Mouse (Mus musculus) lung, embryonic 16.5 days (tissue): Measurements from ENCODE around the gene 1700001P01Rik. TPM values are rescaled to one million over a fixed set of nuclear protein-coding genes. Genes with fewer than 3 reads are reported as not detected.
"Not testable (repeated sequence)": the region's sequence is repeated elsewhere in the genome, so short reads cannot be mapped to it uniquely, and the experiment has no call there.

Source experiments
- ATAC-seq: fragments of 200-750 bp; cut with Nextera tagmentation; 2 replicates; pipeline ENCODE4 v1.8.0; 2017; ENCODE audit warnings: low read depth, mild to moderate bottlenecking, moderate library complexity
- H3K27ac ChIP-seq: fragments of 300-500 bp; sonication (generic); 2 replicates; pipeline ENCODE4 v1.5.1; 2014; ENCODE audit warnings: mild to moderate bottlenecking, control low read depth, low read length
- H3K27me3 ChIP-seq: fragments of 300-500 bp; sonication (generic); 2 replicates; pipeline ENCODE4 v1.6.1; 2014; ENCODE audit warnings: low read depth, low read length, mixed read lengths; ENCODE audit not compliant: control insufficient read depth, insufficient read depth
- H3K36me3 ChIP-seq: fragments of 300-500 bp; sonication (generic); 2 replicates; pipeline ENCODE4 v1.6.1; 2014; ENCODE audit warnings: low read length; ENCODE audit not compliant: control insufficient read depth, insufficient read depth
- H3K4me1 ChIP-seq: fragments of 300-500 bp; sonication (generic); replicated peaks from 2 replicates; pipeline ENCODE4 v1.6.1; 2014; ENCODE audit warnings: low read length, mixed read lengths; ENCODE audit not compliant: control insufficient read depth, insufficient read depth
- H3K4me2 ChIP-seq: fragments of 300-500 bp; sonication (generic); 2 replicates; pipeline ENCODE4 v1.6.1; 2014; ENCODE audit warnings: low read depth, low read length, control low read depth
- H3K4me3 ChIP-seq: fragments of 300-500 bp; sonication (generic); 2 replicates; pipeline ENCODE4 v1.5.1; 2014; ENCODE audit warnings: mild to moderate bottlenecking, low read length, control low read depth
- H3K9ac ChIP-seq: fragments of 300-500 bp; sonication (generic); 2 replicates; pipeline ENCODE4 v1.6.1; 2014; ENCODE audit warnings: low read length, control low read depth
- H3K9me3 ChIP-seq: fragments of 300-500 bp; sonication (generic); 2 replicates; pipeline ENCODE4 v1.6.1; 2016; ENCODE audit warnings: low read length; ENCODE audit not compliant: control insufficient read depth
- WGBS: fragments of 180-500 bp; shearing (Covaris S2); extraction: QIAGEN DNeasy Blood & Tissue Kit; methylation state at CpG from one replicate; pipeline ENCODE4 v1.1.7; 2014; 5-methylcytosine and 5-hydroxymethylcytosine counted together
- polyA plus RNA-seq: library from polyadenylated mRNA; unstranded; fragments of >200 nt; fragmentation: Nextera tagmentation; extraction: Ambion mirVana; gene quantifications from 2 replicates; pipeline ENCODE4 v1.2.1, GENCODE M21; 2015

Gene 1700001P01Rik
- polyA plus RNA-seq, 1 experiment from 2014 or later, result 0.35 TPM

GRCm38 (mm10) chr11:97738703-97739102, 37.0 kb downstream of the 1700001P01Rik start:
- Histone ChIP-seq H3K27me3 (no peaks in the 10 kb centered on the region), H3K4me3 (no peak overlapping the region), H3K9me3 (no peaks in the 10 kb centered on the region), H3K27ac (no peak overlapping the region), H3K36me3 (0 out of 2 replicates have a peak, but pooled peaks cover 4% of the 10 kb centered on the region), H3K9ac (no peak overlapping the region), H3K4me2 (no peak overlapping the region), H3K4me1 (peaks cover 15% of the 10 kb centered on the region)
- no peak for ATAC-seq
- WGBS, result 55% methylated on average over 6 of the region's 6 CpGs

DNA sequence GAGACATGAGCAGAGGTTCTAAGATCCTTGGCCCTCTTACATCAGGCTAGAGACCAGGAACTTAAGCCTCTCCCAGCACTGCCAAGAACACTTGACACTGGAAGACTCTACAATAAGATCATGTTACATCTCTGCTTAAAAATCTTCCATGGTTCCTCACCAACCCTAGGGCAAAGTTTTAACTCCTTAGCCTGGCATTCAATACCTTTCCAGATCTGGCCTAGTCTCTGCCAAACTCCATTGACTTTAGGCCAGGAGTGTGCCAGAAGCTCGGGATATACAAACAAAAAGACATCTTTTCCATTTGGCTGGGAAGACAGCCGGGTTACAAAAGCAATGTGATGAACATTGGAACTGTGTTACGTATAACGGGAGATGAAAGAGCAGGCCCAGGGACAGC, 38.1 kb downstream of the 1700001P01Rik start:
- H3K36me3 ChIP-seq, result 0 out of 2 replicates have a peak, but pooled peaks cover 4% of the 10 kb centered on the region
- no peaks in the 10 kb centered on the region for H3K9me3 ChIP-seq
- peaks cover 5% of the 10 kb centered on the region; the same call in 1 of the 2 replicates for H3K4me1 ChIP-seq
- H3K27me3 ChIP-seq, result no peaks in the 10 kb centered on the region
- no peak overlapping the region for H3K27ac ChIP-seq
- WGBS, result 60% methylated on average over 4 of the region's 4 CpGs
- H3K4me3 ChIP-seq, result no peak overlapping the region
- no peak for ATAC-seq
- no peak overlapping the region for H3K4me2 ChIP-seq
- no peak overlapping the region for H3K9ac ChIP-seq

DNA sequence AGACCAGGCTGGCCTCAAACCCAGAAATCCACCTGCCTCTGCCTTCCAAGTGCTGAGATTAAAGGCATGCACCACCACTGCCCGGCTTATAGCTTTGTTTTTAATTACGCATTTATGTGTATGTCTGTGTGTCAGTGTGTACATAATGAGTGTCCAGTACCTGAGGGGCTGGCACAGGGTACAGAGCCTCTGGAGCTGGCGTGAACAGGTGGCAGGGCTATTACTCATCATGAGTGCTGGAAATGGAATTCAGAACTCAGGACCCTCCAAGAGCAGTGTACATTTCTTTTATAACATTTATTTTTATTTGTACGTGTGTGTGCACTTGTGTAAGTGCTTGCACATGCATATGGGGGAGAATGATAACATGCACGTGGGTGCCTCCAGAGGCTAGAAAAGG, 39.1 kb downstream of the 1700001P01Rik start:
- WGBS, result 87% methylated on average over 5 of the region's 5 CpGs
- no peak for ATAC-seq
- no peak overlapping the region for H3K27ac ChIP-seq

DNA sequence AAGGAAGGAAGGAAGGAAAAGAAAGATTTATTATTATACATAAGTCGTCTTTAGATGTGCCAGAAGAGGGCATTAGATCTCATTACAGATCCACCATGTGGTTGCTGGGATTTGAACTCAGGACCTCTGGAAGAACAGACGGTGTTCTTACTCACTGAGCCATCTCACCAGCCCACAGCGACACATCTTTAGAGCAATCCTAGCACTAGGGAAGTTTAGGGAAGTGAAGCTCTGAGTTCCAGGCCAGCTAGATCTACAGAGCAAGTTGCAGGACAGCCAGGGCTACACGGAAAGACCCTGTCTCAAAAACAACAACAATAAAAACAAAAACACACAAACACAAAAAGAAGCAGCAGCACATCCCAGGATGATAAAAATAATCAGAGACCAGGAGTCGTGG, 40.9 kb downstream of the 1700001P01Rik start:
- not testable (repeated sequence) for H3K4me1 ChIP-seq, H3K4me3 ChIP-seq, H3K27me3 ChIP-seq, H3K36me3 ChIP-seq, H3K4me2 ChIP-seq, H3K9ac ChIP-seq, ATAC-seq, H3K9me3 ChIP-seq, H3K27ac ChIP-seq
- 76% methylated on average over 5 of the region's 5 CpGs for WGBS

More for the DNA sequence above, 39.1 kb downstream of the 1700001P01Rik start:
- H3K4me3 ChIP-seq, result no peak overlapping the region
- no peaks in the 10 kb centered on the region for H3K9me3 ChIP-seq
- H3K4me2 ChIP-seq, result no peak overlapping the region
- no peaks in the 10 kb centered on the region for H3K27me3 ChIP-seq
- H3K4me1 ChIP-seq, result no peaks in the 10 kb centered on the region
- peaks cover 6% of the 10 kb centered on the region; the same call in 1 of the 2 replicates for H3K36me3 ChIP-seq
- H3K9ac ChIP-seq, result no peak overlapping the region

DNA sequence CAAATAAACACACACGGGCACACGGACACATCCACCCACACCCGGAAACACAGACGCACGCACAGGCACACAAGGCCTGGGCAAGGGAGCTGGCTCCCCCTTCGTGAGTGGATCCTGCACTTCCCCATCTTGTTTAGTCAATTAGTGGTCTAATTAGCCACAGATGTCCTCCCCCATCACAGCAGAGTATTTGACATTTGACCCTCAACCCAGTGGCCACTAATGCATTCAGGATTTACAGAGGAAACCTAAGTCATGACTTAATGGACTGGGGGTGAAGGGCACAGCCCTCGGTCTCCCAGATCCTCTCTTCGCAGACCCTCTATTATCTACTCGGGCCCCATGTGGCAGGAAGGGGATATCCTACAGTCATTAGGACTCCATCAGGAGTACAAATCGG, 42.0 kb downstream of the 1700001P01Rik start:
- peaks cover 8% of the 10 kb centered on the region for H3K36me3 ChIP-seq
- H3K9ac ChIP-seq, result no peak overlapping the region
- H3K4me1 ChIP-seq, result no peaks in the 10 kb centered on the region
- H3K4me2 ChIP-seq, result no peak overlapping the region
- H3K27me3 ChIP-seq, result no peaks in the 10 kb centered on the region
- peak; percentile 64 for ATAC-seq
- H3K4me3 ChIP-seq, result no peak overlapping the region
- 45% methylated on average over 10 of the region's 10 CpGs for WGBS
- H3K9me3 ChIP-seq, result no peaks in the 10 kb centered on the region
- H3K27ac ChIP-seq, result peak overlapping the region; percentile 45; the same call in 1 of the 2 replicates

- Histone ChIP-seq H3K4me2 (no peak overlapping the region), H3K36me3 (peaks cover 34% of the 10 kb centered on the region), H3K27me3 (no peaks in the 10 kb centered on the region), H3K9me3 (no peaks in the 10 kb centered on the region), H3K9ac (no peak overlapping the region), H3K27ac (no peak overlapping the region), H3K4me1 (no peaks in the 10 kb centered on the region), H3K4me3 (no peak overlapping the region)
- WGBS, result 78% methylated on average over 7 of the region's 7 CpGs
- ATAC-seq, result no peak
Observed at GRCm38 (mm10) chr11:97728730-97729129, 47.0 kb downstream of the 1700001P01Rik start.

DNA sequence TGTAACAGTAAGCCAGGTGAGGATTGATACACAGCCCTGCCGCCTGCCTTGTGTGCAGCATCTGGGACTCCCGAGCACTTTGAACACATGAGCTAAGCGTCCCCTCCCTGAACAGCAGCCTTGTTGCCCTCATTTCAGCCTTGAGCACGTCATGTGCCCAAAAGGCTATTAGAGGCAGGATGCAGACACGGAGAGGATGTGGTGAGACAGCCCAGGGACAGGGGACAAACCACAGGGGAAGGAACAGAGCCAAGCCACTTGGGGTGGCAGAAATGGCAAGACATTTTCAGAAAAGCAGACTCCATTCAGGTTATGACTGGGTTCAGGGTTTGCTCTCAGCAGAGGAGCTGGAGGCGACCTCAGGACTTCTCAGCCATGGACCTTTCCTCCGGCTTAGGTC, 47.4 kb downstream of the 1700001P01Rik start:
- no peak for ATAC-seq
- H3K36me3 ChIP-seq, result peaks cover 34% of the 10 kb centered on the region
- WGBS, result 72% methylated on average over 7 of the region's 7 CpGs
- no peak overlapping the region for H3K4me2 ChIP-seq
- no peaks in the 10 kb centered on the region for H3K4me1 ChIP-seq
- H3K4me3 ChIP-seq, result no peak overlapping the region
- no peak overlapping the region for H3K9ac ChIP-seq
- H3K9me3 ChIP-seq, result no peaks in the 10 kb centered on the region
- no peaks in the 10 kb centered on the region for H3K27me3 ChIP-seq
- no peak overlapping the region for H3K27ac ChIP-seq

DNA sequence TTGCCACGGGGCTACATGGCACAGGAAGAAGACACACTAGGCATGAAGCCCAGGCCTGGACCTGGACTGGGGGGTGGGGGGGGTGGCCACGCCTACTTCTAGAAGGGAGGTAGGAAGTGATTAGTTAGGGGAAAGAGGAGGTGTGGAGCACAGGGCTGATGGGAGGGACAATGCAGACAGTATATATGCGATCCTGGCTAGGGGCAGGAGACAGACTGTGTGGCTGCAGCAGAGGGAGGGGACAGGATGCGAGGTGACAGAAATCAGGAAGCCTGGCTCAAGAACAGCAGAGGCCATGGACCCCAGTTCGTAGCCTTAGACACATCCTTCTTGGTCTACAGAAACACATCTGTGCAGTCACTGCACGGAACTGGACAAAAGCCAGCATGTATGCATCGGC, 52.0 kb downstream of the 1700001P01Rik start:
- peaks cover 57% of the 10 kb centered on the region for H3K36me3 ChIP-seq
- H3K9ac ChIP-seq, result no peak overlapping the region
- H3K4me3 ChIP-seq, result no peak overlapping the region
- H3K4me1 ChIP-seq, result no peaks in the 10 kb centered on the region
- H3K9me3 ChIP-seq, result no peaks in the 10 kb centered on the region
- H3K27ac ChIP-seq, result no peak overlapping the region
- H3K27me3 ChIP-seq, result no peaks in the 10 kb centered on the region
- peak; percentile 76 for ATAC-seq
- H3K4me2 ChIP-seq, result no peak overlapping the region
- WGBS, result 72% methylated on average over 7 of the region's 7 CpGs
